Mouse (Mus musculus) ES-CJ7 (cell line): Measurements from ENCODE around the gene Mical3.

Experiments used
- DNase-seq: peaks from one replicate; pipeline ENCODE4 v3.0.0; 2011; ENCODE audit warnings: low read depth, low spot score

The Mical3 gene

DNA sequence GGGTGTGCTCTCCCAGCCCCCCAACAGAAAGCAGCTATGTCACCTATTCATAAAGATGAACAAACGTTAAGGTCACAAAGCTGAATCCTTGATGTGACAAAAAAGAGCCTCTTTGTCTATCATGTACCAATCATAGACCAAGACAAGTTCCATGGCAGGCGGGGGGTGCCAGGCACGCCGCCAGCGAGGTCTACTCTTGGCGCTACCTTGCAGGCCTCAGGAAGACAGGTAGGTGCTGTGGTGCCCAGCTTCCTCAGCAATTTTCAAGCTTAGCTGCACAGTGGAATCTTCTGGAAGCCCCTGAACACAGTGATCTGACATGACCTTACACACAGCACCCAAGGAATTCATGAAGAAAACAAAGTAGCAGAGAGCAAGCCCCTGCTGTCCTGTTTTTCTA lies 224.3 kb downstream of the Mical3 start:
- DNase-seq: no peak

GRCm38 (mm10) chr6:120905111-120905510 lies 225.7 kb downstream of the Mical3 start:
- no peak for DNase-seq

DNA sequence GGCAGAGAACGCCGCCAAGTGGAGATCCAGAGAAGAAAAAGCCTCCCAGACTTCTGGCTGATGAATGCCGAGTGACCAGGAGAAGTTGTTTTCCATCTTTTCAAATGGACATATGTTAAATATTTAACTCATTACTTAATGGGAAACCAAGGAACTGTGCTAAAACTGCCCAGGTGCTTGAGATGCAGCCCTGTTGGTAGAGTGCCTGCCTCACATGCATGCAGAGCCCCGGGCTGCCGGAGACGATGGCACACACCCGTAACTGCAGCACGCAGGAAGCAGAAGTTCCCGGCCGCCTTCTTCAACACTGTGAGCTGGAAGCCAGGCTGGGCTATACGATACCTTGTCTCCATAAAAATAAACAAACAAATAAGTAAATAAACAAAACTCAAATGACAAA lies 226.8 kb downstream of the Mical3 start:
- DNase-seq: no peak

DNA sequence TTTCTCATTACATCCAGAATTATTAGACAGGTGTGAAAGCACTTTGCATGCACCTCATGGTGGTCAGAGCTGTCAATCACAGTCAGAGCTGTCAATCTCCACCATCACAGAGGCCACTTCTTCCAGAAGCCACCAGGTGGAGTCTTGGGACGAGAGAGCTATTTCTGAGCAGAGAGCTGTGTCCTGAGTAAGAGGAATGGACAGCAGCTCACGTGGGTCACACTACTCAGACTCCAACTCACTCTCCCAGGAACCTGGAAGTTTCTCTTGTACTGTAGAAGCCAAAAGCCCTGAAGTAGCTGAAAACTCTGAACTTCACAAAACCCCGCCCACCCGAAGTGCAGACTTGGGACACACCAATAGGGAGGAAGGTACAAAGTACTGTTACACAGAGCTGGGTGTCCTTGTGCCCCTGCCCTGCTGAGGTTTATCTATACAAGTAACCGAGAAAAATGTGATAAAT lies 227.3 kb downstream of the Mical3 start:
- peak; percentile 91 for DNase-seq

DNA sequence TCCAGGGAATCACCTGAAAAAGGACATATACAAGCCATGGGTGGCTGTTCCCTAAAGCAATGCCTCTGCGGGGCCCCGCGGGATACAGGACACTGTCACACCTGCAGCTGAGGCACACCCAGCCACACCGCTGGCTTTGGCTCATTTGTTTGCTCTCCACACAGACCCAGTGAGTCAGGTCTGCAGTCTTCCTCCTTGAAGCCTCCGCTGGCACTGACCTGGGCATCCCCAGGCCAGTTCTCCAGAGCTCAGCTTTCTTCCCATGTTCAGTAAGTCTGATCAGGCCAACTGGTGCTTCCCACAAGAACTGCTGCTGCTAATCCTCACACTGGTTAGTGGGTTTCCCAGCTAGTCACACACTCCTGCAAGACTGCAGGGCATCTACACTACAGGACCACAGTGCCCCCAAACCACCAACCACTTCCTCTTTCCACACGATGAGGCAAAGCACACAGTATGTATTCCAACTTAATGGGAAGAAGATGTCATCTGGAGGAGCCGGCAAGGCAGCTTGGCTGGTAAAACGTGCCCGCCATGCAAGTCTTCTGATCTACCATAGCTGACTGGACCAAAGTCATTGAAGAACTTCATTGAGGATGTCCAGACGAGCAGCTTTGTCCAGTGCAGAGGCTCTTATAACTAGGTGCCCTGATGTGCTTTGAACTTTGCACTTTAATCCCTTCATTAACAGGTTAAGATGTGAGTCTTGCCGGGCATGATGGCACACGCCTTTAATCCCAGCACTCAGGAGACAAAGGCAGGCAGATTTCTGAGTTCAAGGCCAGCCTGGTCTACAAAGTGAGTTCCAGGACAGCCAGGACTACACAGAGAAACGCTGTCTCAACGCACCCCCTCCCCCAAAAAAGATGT lies 228.8 kb downstream of the Mical3 start:
- DNase-seq: no peak

DNA sequence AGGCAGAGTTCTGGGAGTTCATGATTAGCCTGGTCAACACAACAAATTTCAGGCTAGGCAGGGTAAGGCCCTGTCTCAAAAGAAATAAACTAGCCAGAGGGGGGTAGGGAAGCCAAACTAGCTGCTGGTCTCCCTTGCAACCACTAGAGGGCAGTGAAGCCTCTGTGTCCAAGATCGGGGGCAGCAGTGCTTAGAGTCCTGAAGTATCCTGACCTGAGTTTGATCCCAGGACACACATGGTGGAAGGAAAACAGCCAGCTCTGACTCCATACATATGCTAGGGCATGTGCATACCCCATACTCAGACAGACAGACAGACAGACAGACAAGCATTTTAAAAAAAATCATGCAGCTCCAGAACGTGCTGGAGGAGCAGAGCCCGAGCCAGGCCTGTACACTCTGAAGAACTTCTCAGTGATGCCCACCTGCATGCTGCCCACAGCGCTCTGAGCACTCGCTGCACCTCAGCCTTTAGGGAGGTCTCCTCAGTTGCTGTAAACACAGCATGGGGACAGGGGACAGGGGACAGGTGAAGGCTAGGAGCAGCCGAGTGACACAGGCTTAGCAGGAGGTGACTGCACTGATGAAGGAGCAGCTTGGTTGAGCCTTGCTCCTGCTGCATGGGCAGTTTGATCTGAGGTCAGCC lies 232.5 kb downstream of the Mical3 start:
- DNase-seq: peak; percentile 80

GRCm38 (mm10) chr6:120894524-120894923 lies 236.3 kb downstream of the Mical3 start:
- DNase-seq: no peak

DNA sequence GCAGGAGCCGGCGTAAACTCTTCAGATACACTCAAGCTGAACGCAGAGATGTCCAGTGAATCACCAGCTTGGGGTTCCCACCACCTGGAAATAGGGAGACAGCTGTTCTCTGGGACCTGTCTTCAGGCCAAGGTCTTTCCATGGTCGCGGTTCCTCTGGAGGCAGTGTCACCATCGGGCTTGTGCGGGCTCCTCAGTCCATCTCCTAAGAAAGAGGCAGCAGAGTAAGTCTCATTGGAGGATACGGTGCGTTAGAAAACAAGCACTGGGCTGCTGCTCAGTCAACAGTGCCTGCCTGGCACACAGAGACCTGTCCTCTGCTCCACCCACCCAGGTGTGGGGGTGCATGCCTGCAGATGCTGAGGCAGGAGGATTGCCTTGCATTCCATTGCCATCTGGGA lies 236.7 kb downstream of the Mical3 start:
- DNase-seq: no peak

DNA sequence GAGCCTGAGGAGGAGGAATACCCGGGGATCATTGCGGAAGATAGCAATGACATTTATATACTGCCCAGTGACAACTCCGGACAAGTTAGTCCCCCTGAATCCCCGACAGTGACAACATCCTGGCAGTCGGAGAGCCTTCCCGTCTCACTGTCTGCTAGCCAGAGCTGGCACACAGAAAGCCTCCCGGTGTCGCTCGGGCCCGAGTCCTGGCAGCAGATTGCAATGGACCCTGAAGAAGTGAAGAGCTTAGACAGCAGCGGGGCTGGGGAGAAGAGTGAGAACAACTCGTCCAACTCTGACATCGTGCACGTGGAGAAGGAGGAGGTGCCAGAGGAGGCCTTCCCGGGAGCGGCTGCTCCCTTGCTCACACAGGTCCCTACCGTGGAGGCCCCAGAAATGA lies 244.1 kb downstream of the Mical3 start:
- no peak for DNase-seq

DNA sequence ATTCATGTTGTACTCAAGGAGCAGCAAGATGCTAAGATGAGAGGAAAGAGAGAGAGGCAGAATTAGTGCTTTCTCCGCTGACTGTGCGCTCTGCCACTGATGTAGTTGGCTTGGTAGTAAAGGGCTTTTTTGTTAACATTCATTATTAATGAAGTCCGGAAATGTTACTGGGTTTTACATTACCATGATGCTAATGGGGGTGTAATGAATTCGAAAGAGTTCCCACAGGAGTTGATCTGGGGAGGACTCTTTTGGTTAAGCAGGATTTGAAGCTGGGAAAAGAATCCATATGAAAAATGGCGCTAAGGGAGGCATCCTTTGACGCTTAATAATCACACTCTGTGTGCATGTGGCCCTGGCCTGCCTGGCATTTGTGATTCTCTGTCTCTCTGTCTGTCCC lies 246.4 kb downstream of the Mical3 start:
- DNase-seq: no peak
